Mouse (Mus musculus): ENCODE measurements around the gene Unc13c. TPM values are rescaled to one million over a fixed set of nuclear protein-coding genes. Genes with fewer than 3 reads are reported as not detected.
A peak's percentile ranks its signal among the peaks of the same experiment; 100 is the strongest.

The Unc13c gene
- total RNA-seq, 2 experiments from 2014 or later, result 8.0 TPM

GRCm38 (mm10) chr9:73883143-73883542, 85.6 kb downstream of the Unc13c start:
- peak in 1 of 2 experiments; percentile 22 for DNase-seq (ENCODE audit: low spot score in 2 of 2)

- DNase-seq (ENCODE audit: low spot score in 2 of 2), result no peak
These were observed 86.3 kb downstream of the Unc13c start for GRCm38 (mm10) chr9:73882393-73882919.

GRCm38 (mm10) chr9:73867410-73868067, 101.2 kb downstream of the Unc13c start:
- no peak for DNase-seq (ENCODE audit: low spot score in 2 of 2)

GRCm38 (mm10) chr9:73866666-73867065, 102.1 kb downstream of the Unc13c start:
- no peak for DNase-seq (ENCODE audit: low spot score in 2 of 2)

- no peak for DNase-seq (ENCODE audit: low spot score in 2 of 2)
These were observed 109.3 kb downstream of the Unc13c start for GRCm38 (mm10) chr9:73859469-73859868.

- DNase-seq (ENCODE audit: low spot score in 2 of 2), result no peak
These were observed 114.5 kb downstream of the Unc13c start for GRCm38 (mm10) chr9:73854281-73854680.

GRCm38 (mm10) chr9:73806681-73807080, 162.1 kb downstream of the Unc13c start:
- DNase-seq (ENCODE audit: low spot score in 2 of 2), result no peak

- DNase-seq (ENCODE audit: low spot score in 2 of 2), result no peak
These were observed 194.2 kb downstream of the Unc13c start for GRCm38 (mm10) chr9:73774616-73775015.

GRCm38 (mm10) chr9:73755185-73755584, 213.6 kb downstream of the Unc13c start:
- DNase-seq (ENCODE audit: low spot score in 2 of 2), result no peak

GRCm38 (mm10) chr9:73753480-73753879, 215.3 kb downstream of the Unc13c start:
- no peak for DNase-seq (ENCODE audit: low spot score in 2 of 2)

- DNase-seq (ENCODE audit: low spot score in 2 of 2), result peak in 1 of 2 experiments; percentile 32
These were observed 217.4 kb downstream of the Unc13c start for GRCm38 (mm10) chr9:73751344-73751743.

GRCm38 (mm10) chr9:73734446-73734845, 234.3 kb downstream of the Unc13c start:
- DNase-seq (ENCODE audit: low spot score in 2 of 2), result no peak

GRCm38 (mm10) chr9:73725717-73726662, 242.8 kb downstream of the Unc13c start:
- no peak for DNase-seq (ENCODE audit: low spot score in 2 of 2)

GRCm38 (mm10) chr9:73724776-73725175, 244.0 kb downstream of the Unc13c start:
- no peak for DNase-seq (ENCODE audit: low spot score in 2 of 2)

- no peak for DNase-seq (ENCODE audit: low spot score in 2 of 2)
These were observed 255.3 kb downstream of the Unc13c start for GRCm38 (mm10) chr9:73713508-73713907.

- no peak for DNase-seq (ENCODE audit: low spot score in 2 of 2)
These were observed 271.7 kb downstream of the Unc13c start for GRCm38 (mm10) chr9:73697103-73697502.

GRCm38 (mm10) chr9:73681580-73681979, 287.2 kb downstream of the Unc13c start:
- no peak for DNase-seq (ENCODE audit: low spot score in 2 of 2)

GRCm38 (mm10) chr9:73680545-73681495, 287.9 kb downstream of the Unc13c start:
- no peak for DNase-seq (ENCODE audit: low spot score in 2 of 2)

GRCm38 (mm10) chr9:73671656-73672212, 297.0 kb downstream of the Unc13c start:
- DNase-seq (ENCODE audit: low spot score in 2 of 2), result no peak

- DNase-seq (ENCODE audit: low spot score in 2 of 2), result no peak
These were observed 298.7 kb downstream of the Unc13c start for GRCm38 (mm10) chr9:73670040-73670439.

- no peak for DNase-seq (ENCODE audit: low spot score in 2 of 2)
These were observed 305.9 kb downstream of the Unc13c start for GRCm38 (mm10) chr9:73662839-73663238.
